Mouse (Mus musculus): ENCODE results near the gene Atp9a.

DNA sequence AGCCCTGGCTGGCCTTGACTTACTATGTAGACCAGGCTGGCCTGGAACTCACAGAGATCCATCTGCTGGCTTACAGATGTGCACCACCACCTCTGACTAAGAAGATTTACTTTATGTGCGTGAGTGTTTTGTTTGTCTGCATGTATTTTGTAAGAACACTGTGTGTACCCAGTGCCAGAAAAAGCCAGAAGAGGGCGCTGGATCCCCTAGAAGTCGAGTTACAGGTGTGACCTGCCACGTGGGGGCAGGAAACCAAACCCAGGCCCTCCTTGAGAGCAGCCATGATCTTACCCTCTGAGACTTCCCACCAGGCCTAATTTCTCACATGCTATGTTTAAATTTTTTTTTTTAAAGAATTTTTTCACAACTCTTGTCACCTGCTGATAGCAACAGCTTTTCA, 22.5 kb downstream of the Atp9a start:
- TF ChIP-seq ZNF384 (IDR thresholded peaks at IDR 0.05; ENCODE audit: low read depth, low read length): no peak
- TF ChIP-seq KAT2A (conservative IDR thresholded peaks at IDR 0.05; ENCODE audit: low read depth, low read length): no peak
- TF ChIP-seq CTCF (IDR thresholded peaks at IDR 0.05 in 2 of 3, conservative IDR thresholded peaks at IDR 0.05 in 1 of 3; ENCODE audit: control insufficient read depth in 1 of 3, insufficient read depth in 1 of 3, low read depth in 2 of 3, low read length in 3 of 3, poor library complexity in 1 of 3, severe bottlenecking in 1 of 3): no peak
- TF ChIP-seq GABPA (IDR thresholded peaks at IDR 0.05; ENCODE audit: low read depth, low read length): no peak

All from MEL (cell line).